Mouse (Mus musculus): ENCODE results near the gene Depp1. TPM values are rescaled to one million over a fixed set of nuclear protein-coding genes. Genes with fewer than 3 reads are reported as not detected.
A peak's percentile ranks its signal among the peaks of the same experiment; 100 is the strongest.

Gene Depp1
- total and polyA plus RNA-seq, 2 experiments from 2014 or later = 41.3 to 347 TPM

DNA sequence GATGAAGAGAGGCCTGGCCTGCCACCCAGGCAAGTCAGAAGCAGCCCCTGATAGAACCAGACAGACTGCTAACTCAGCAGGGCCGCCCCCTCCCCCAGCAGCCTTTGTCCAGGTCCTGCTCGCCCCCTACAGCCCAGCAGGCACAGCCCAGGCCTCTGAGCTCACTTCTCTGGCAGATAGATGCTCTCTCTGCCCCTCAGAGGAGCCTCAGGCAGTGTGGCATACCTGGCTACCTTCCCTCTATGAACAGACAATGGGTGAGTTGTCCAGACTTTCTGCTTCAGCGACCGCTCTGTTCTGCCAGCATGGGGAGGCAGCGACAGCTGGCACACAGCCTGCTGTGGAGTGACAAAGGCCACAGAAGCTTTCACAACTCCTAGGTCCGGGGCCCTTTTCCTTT lies 19.7 kb downstream of the Depp1 start:
- 47% methylated on average over 6 of the region's 6 CpGs for WGBS
- Histone ChIP-seq H3K4me1 (ENCODE audit: control insufficient read depth, insufficient read depth) (peaks cover 34% of the 10 kb centered on the region), H3K36me3 (replicated peaks; ENCODE audit: control insufficient read depth, insufficient read depth, low read length) (no peaks in the 10 kb centered on the region), H3K27me3 (ENCODE audit: control insufficient read depth, insufficient read depth, low read length) (no peaks in the 10 kb centered on the region), H3K4me2 (ENCODE audit: low read depth, low read length) (no peak overlapping the region), H3K27ac (ENCODE audit: low read depth) (no peak overlapping the region), H3K4me3 (ENCODE audit: low read depth, low read length) (no peak overlapping the region), H3K9me3 (replicated peaks; ENCODE audit: control insufficient read depth, low read length) (no peaks in the 10 kb centered on the region), H3K9ac (replicated peaks; ENCODE audit: low read depth, low read length) (no peak overlapping the region)
- ATAC-seq (ENCODE audit: insufficient read depth, low read depth) (no peak), DNase-seq (ENCODE audit: low spot score) (no peak)
- TF ChIP-seq EP300 (IDR thresholded peaks at IDR 0.05; ENCODE audit: low read depth) (no peak), CTCF (IDR thresholded peaks at IDR 0.05; ENCODE audit: low read depth) (no peak)

DNA sequence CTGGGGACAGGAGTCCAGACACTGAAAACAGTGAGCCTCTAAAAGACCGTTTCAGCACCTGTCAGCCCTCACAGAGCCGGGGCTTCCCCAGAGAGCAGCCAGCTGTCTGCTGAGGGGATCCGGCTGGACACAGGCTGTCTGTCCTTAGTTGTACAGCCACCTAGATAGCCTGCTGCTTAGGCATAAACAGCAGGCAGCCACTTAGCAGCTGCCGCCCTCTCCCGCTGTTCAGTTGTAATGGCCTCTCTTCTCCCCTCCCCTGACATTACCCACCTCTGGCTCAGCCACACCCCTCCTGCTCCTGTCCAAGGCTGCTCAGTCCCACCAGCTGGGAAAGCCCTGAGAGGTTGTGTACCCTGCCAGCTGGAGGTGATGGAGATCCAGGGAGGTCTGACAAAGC lies 20.6 kb downstream of the Depp1 start:
- 15% methylated on average over 5 of the region's 5 CpGs for WGBS
- no peaks in the 10 kb centered on the region for H3K36me3 ChIP-seq (replicated peaks; ENCODE audit: control insufficient read depth, insufficient read depth, low read length)
- H3K4me1 ChIP-seq (ENCODE audit: control insufficient read depth, insufficient read depth) = peaks cover 28% of the 10 kb centered on the region; the same call in 1 of the 2 replicates
- TF ChIP-seq CTCF (IDR thresholded peaks at IDR 0.05; ENCODE audit: low read depth) = peak; percentile 13; the same call in 1 of the 2 replicates
- TF ChIP-seq EP300 (IDR thresholded peaks at IDR 0.05; ENCODE audit: low read depth) = no peak
- DNase-seq (ENCODE audit: low spot score) (peak; percentile 55), ATAC-seq (ENCODE audit: insufficient read depth, low read depth) (peak; percentile 49)
- H3K9me3 ChIP-seq (replicated peaks; ENCODE audit: control insufficient read depth, low read length) = no peaks in the 10 kb centered on the region
- H3K27ac ChIP-seq (ENCODE audit: low read depth) = no peak overlapping the region
- H3K4me2 ChIP-seq (ENCODE audit: low read depth, low read length) = no peak overlapping the region
- H3K27me3 ChIP-seq (ENCODE audit: control insufficient read depth, insufficient read depth, low read length) = no peaks in the 10 kb centered on the region
- no peak overlapping the region for H3K4me3 ChIP-seq (ENCODE audit: low read depth, low read length)
- no peak overlapping the region for H3K9ac ChIP-seq (replicated peaks; ENCODE audit: low read depth, low read length)

DNA sequence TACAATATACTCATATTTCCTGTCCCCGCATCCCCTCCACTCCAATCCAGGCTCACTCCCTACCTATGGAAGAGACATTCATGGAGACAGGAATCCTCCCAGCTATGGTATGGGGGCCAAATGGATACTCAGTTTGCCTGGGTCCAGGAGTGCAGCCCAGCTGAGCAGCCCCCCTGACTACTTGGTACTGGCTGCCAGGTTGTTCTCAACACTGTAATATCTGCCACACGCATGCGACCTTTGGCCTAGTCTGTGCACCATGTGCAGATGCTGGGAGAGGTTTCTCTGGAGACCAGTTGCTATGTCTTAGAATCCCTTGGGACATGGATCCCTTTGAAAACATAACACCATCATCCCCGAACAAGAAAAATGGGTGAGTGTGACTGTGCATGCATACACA lies 21.4 kb downstream of the Depp1 start:
- Histone ChIP-seq H3K9me3 (replicated peaks; ENCODE audit: control insufficient read depth, low read length) (no peaks in the 10 kb centered on the region), H3K27me3 (ENCODE audit: control insufficient read depth, insufficient read depth, low read length) (no peaks in the 10 kb centered on the region), H3K27ac (ENCODE audit: low read depth) (no peak overlapping the region), H3K4me2 (ENCODE audit: low read depth, low read length) (no peak overlapping the region), H3K36me3 (replicated peaks; ENCODE audit: control insufficient read depth, insufficient read depth, low read length) (no peaks in the 10 kb centered on the region), H3K9ac (replicated peaks; ENCODE audit: low read depth, low read length) (no peak overlapping the region), H3K4me1 (ENCODE audit: control insufficient read depth, insufficient read depth) (peaks cover 31% of the 10 kb centered on the region; the same call in 1 of the 2 replicates), H3K4me3 (ENCODE audit: low read depth, low read length) (no peak overlapping the region)
- DNase-seq (ENCODE audit: low spot score) (no peak), ATAC-seq (ENCODE audit: insufficient read depth, low read depth) (no peak)
- TF ChIP-seq EP300 (IDR thresholded peaks at IDR 0.05; ENCODE audit: low read depth) (no peak), CTCF (IDR thresholded peaks at IDR 0.05; ENCODE audit: low read depth) (no peak)
- WGBS = 88% methylated on average over 4 of the region's 4 CpGs

DNA sequence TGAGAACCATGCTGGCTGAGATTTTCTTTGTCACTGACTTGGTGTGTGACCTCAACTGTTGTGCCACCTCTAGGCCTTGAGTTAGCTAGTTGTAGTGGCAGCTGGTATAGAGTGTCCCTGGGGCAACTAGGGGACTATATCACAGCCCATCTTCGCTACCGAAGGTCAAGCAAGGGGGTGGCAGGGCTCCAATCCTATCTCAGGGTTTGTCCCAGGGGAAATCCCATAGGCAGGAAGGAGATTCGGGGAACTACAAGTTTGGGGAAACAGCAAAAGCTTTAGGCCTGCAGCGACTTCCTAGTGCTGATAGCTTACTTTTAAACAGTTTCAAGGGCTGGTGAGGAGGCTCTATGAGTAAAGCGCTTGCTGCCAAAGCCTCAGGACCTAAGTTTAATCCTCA lies 21.9 kb downstream of the Depp1 start:
- no peak overlapping the region for H3K9ac ChIP-seq (replicated peaks; ENCODE audit: low read depth, low read length)
- 72% methylated on average over 5 of the region's 5 CpGs for WGBS
- no peak for DNase-seq (ENCODE audit: low spot score)

DNA sequence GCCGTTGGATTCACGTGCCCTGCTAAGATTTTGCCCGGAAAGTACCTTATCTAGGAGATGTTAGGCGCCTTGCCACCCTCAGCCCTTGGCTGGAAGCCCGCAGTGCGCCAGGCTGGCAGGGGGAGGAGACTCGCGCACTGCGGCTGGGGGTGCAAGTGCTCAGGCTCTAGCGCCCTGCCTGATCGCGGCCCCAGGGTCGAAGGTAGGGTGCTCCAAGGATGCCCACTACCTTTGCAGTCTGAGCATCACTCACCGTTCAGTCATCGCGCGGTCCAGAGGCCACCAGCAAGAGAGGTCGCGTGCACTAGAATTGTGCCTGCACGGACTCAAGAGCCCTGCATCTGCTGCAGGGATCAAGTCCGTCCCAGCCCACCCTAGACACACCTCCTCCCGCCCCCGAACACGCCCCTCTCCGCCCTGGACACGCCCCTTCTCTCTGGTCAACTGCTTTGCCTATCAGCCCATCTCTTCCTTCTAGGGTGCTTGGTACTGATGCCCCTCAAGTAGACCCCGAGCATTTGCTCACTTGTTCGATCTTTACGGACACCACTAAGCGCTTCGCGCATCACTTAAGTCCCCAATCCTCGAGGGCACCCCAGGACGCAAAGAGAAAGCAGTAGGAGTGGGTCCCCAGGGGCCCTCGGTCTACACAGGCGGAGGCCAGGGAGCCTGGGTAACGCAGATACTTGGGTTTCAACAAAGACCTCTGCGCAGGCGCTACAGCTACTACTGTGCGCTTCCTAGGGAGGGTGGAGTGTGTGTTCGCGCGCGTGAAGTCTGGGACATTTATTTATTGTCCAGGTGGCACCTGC lies 23.3 kb downstream of the Depp1 start, which contains the start of gene Rassf4:
TSS of gene Rassf4 (minus strand) at position 482 of the 812 bp plus-strand sequence.
- WGBS = under 1% methylated on average over 39 of the region's 44 CpGs
- Histone ChIP-seq H3K27me3 (ENCODE audit: control insufficient read depth, insufficient read depth, low read length) (no peaks in the 10 kb centered on the region), H3K4me3 (ENCODE audit: low read depth, low read length) (peak within 1 kb of the TSS; percentile 62), H3K27ac (ENCODE audit: low read depth) (peak within 1 kb of the TSS; percentile 49), H3K4me1 (ENCODE audit: control insufficient read depth, insufficient read depth) (peaks cover 32% of the 10 kb centered on the region; the same call in 1 of the 2 replicates), H3K9ac (replicated peaks; ENCODE audit: low read depth, low read length) (peak within 1 kb of the TSS; percentile 57), H3K36me3 (replicated peaks; ENCODE audit: control insufficient read depth, insufficient read depth, low read length) (no peaks in the 10 kb centered on the region), H3K9me3 (replicated peaks; ENCODE audit: control insufficient read depth, low read length) (no peaks in the 10 kb centered on the region), H3K4me2 (ENCODE audit: low read depth, low read length) (peak within 1 kb of the TSS; percentile 94)
- peak; percentile 62 for DNase-seq (ENCODE audit: low spot score)
- peak; percentile 82 for ATAC-seq (ENCODE audit: insufficient read depth, low read depth)
- no peak for TF ChIP-seq CTCF (IDR thresholded peaks at IDR 0.05; ENCODE audit: low read depth)
- TF ChIP-seq EP300 (IDR thresholded peaks at IDR 0.05; ENCODE audit: low read depth) = no peak

More for the DNA sequence above, 21.9 kb downstream of the Depp1 start:
- Histone ChIP-seq H3K27ac (ENCODE audit: low read depth) (no peak overlapping the region), H3K4me1 (ENCODE audit: control insufficient read depth, insufficient read depth) (peaks cover 32% of the 10 kb centered on the region; the same call in 1 of the 2 replicates), H3K4me2 (ENCODE audit: low read depth, low read length) (no peak overlapping the region), H3K9me3 (replicated peaks; ENCODE audit: control insufficient read depth, low read length) (no peaks in the 10 kb centered on the region), H3K4me3 (ENCODE audit: low read depth, low read length) (no peak overlapping the region), H3K36me3 (replicated peaks; ENCODE audit: control insufficient read depth, insufficient read depth, low read length) (no peaks in the 10 kb centered on the region), H3K27me3 (ENCODE audit: control insufficient read depth, insufficient read depth, low read length) (no peaks in the 10 kb centered on the region)
- ATAC-seq (ENCODE audit: insufficient read depth, low read depth) = no peak
- TF ChIP-seq EP300 (IDR thresholded peaks at IDR 0.05; ENCODE audit: low read depth) (no peak), CTCF (IDR thresholded peaks at IDR 0.05; ENCODE audit: low read depth) (no peak)

Data from heart, postnatal 0 days (tissue).